Mouse (Mus musculus) MEL (cell line): Measurements from ENCODE around the gene Akap13. TPM values are rescaled to one million over a fixed set of nuclear protein-coding genes. Genes with fewer than 3 reads are reported as not detected.

Experiments used
- DNase-seq: peaks from one replicate; pipeline ENCODE4 v3.0.0; 2011; ENCODE audit warnings: low read depth, low spot score
- H3K27ac ChIP-seq: 2 replicates; pipeline ENCODE4 v1.5.1; 2012; ENCODE audit warnings: low read depth, mild to moderate bottlenecking, control low read depth, low read length, moderate library complexity; ENCODE audit not compliant: control insufficient read depth
- H3K27me3 ChIP-seq, 2 experiments: fragments of 150-350 bp in 1 of 2; sonication (generic) in 1 of 2; 2 replicates each; pipeline ENCODE4 v1.6.1; 2012; ENCODE audit warnings: low read length in 2 of 2, mild to moderate bottlenecking in 2 of 2, improper control_type of control experiment in 1 of 2, moderate library complexity in 1 of 2; ENCODE audit not compliant: insufficient read depth in 2 of 2, control insufficient read depth in 1 of 2
- H3K36me3 ChIP-seq, 2 experiments: 2 replicates each; pipeline ENCODE4 v1.6.1; 2012 to 2014; ENCODE audit warnings: low read length in 2 of 2, improper control_type of control experiment in 1 of 2, inconsistent platforms in 1 of 2, mild to moderate bottlenecking in 1 of 2; ENCODE audit not compliant: insufficient read depth in 2 of 2, control insufficient read depth in 1 of 2
- H3K4me1 ChIP-seq, 2 experiments: fragments of 150-350 bp in 1 of 2; sonication (generic) in 1 of 2; 2 replicates each; pipeline ENCODE4 v1.6.1; 2012; ENCODE audit warnings: low read length in 2 of 2, improper control_type of control experiment in 1 of 2, mild to moderate bottlenecking in 1 of 2; ENCODE audit not compliant: insufficient read depth in 2 of 2, control insufficient read depth in 1 of 2
- H3K4me3 ChIP-seq, 2 experiments: fragments of 150-350 bp in 1 of 2; sonication (generic) in 1 of 2; 2 replicates each; pipeline ENCODE4 v1.5.1; 2012; ENCODE audit warnings: low read depth in 2 of 2, low read length in 2 of 2, mild to moderate bottlenecking in 2 of 2, moderate library complexity in 2 of 2, control low read depth in 1 of 2, improper control_type of control experiment in 1 of 2; ENCODE audit not compliant: control insufficient read depth in 1 of 2, insufficient read depth in 1 of 2
- H3K79me2 ChIP-seq: 2 replicates; pipeline ENCODE4 v1.6.1; 2012; ENCODE audit warnings: mild to moderate bottlenecking, low read length, moderate library complexity; ENCODE audit not compliant: control insufficient read depth, poor library complexity, insufficient read depth
- H3K9ac ChIP-seq: 2 replicates; pipeline ENCODE4 v1.6.1; 2012; ENCODE audit warnings: low read depth, mild to moderate bottlenecking, control low read depth, low read length, moderate library complexity; ENCODE audit not compliant: control insufficient read depth, poor library complexity, severe bottlenecking
- H3K9me3 ChIP-seq: fragments of 150-350 bp; sonication (generic); replicated peaks from 2 replicates; pipeline ENCODE4 v1.6.1; 2012; ENCODE audit warnings: mild to moderate bottlenecking, low read length, improper control_type of control experiment, moderate library complexity; ENCODE audit not compliant: insufficient read depth
- CHD1 ChIP-seq: IDR thresholded peaks from 2 replicates; pipeline ENCODE4 v1.6.1; 2012; ENCODE audit warnings: low read depth, mild to moderate bottlenecking, inconsistent platforms, low read length, improper control_type of control experiment
- E2F4 ChIP-seq: IDR thresholded peaks from 2 replicates; pipeline ENCODE4 v1.6.1; 2011; ENCODE audit warnings: low read depth, low read length, improper control_type of control experiment, borderline replicate concordance
- ELF1 ChIP-seq: IDR thresholded peaks from 2 replicates; pipeline ENCODE4 v1.6.1; 2014; ENCODE audit warnings: low read depth, mild to moderate bottlenecking, inconsistent platforms, low read length, improper control_type of control experiment, moderate library complexity
- EP300 ChIP-seq, 2 experiments: IDR thresholded peaks; 2 replicates each; pipeline ENCODE4 v1.6.1; 2011; ENCODE audit warnings: improper control_type of control experiment in 2 of 2, low read length in 2 of 2, low read depth in 1 of 2, mild to moderate bottlenecking in 1 of 2
- ETS1 ChIP-seq: IDR thresholded peaks from 2 replicates; pipeline ENCODE4 v1.6.1; 2012; ENCODE audit warnings: low read depth, mild to moderate bottlenecking, inconsistent platforms, low read length, improper control_type of control experiment, moderate library complexity
- GABPA ChIP-seq: IDR thresholded peaks from 2 replicates; pipeline ENCODE4 v1.6.1; 2012; ENCODE audit warnings: low read depth, mild to moderate bottlenecking, inconsistent platforms, low read length, improper control_type of control experiment, moderate library complexity
- HCFC1 ChIP-seq: IDR thresholded peaks from 2 replicates; pipeline ENCODE4 v1.6.1; 2012; ENCODE audit warnings: low read depth, mild to moderate bottlenecking, inconsistent platforms, low read length, improper control_type of control experiment, moderate library complexity
- JUND ChIP-seq: IDR thresholded peaks from 2 replicates; pipeline ENCODE4 v1.6.1; 2011; ENCODE audit warnings: low read depth, mild to moderate bottlenecking, improper control_type of control experiment, low read length
- MAFK ChIP-seq: IDR thresholded peaks from 2 replicates; pipeline ENCODE4 v1.6.1; 2011; ENCODE audit warnings: low read depth, mild to moderate bottlenecking, low read length, improper control_type of control experiment, borderline replicate concordance
- MAX ChIP-seq: IDR thresholded peaks from 2 replicates; pipeline ENCODE4 v1.6.1; 2011; ENCODE audit warnings: low read length, improper control_type of control experiment
- MEF2A ChIP-seq: IDR thresholded peaks from 2 replicates; pipeline ENCODE4 v1.6.1; 2014; ENCODE audit warnings: low read depth, mild to moderate bottlenecking, inconsistent platforms, low read length, improper control_type of control experiment; ENCODE audit not compliant: poor library complexity, insufficient replicate concordance, severe bottlenecking; ENCODE audit errors: extremely low read depth
- MXI1 ChIP-seq: IDR thresholded peaks from 2 replicates; pipeline ENCODE4 v1.6.1; 2011; ENCODE audit warnings: mild to moderate bottlenecking, low read depth, low read length, improper control_type of control experiment
- MYB ChIP-seq: IDR thresholded peaks from 2 replicates; pipeline ENCODE4 v1.6.1; 2011; ENCODE audit warnings: mild to moderate bottlenecking, low read depth, low read length, improper control_type of control experiment
- MYC ChIP-seq: IDR thresholded peaks from 2 replicates; pipeline ENCODE4 v1.6.1; 2011; ENCODE audit warnings: low read depth, mild to moderate bottlenecking, low read length, improper control_type of control experiment, moderate library complexity
- NELFE ChIP-seq: IDR thresholded peaks from 2 replicates; pipeline ENCODE4 v1.6.1; 2011; ENCODE audit warnings: low read depth, low read length, improper control_type of control experiment
- RAD21 ChIP-seq: IDR thresholded peaks from 2 replicates; pipeline ENCODE4 v1.6.1; 2011; ENCODE audit warnings: mild to moderate bottlenecking, low read depth, low read length, improper control_type of control experiment
- RCOR1 ChIP-seq: IDR thresholded peaks from 2 replicates; pipeline ENCODE4 v1.6.1; 2012; ENCODE audit warnings: low read depth, mild to moderate bottlenecking, inconsistent platforms, low read length, improper control_type of control experiment
- SIN3A ChIP-seq: IDR thresholded peaks from 2 replicates; pipeline ENCODE4 v1.6.1; 2012; ENCODE audit warnings: low read length, improper control_type of control experiment, inconsistent platforms
- TAL1 ChIP-seq: IDR thresholded peaks from 2 replicates; pipeline ENCODE4 v1.6.1; 2012; ENCODE audit warnings: mild to moderate bottlenecking, inconsistent platforms, low read length, moderate library complexity, mixed read lengths
- TBP ChIP-seq: IDR thresholded peaks from 2 replicates; pipeline ENCODE4 v1.8.0; 2011; ENCODE audit warnings: low read depth, low read length, improper control_type of control experiment
- TCF12 ChIP-seq: IDR thresholded peaks from 2 replicates; pipeline ENCODE4 v1.6.1; 2014; ENCODE audit warnings: low read depth, mild to moderate bottlenecking, inconsistent platforms, low read length, improper control_type of control experiment, moderate library complexity
- UBTF ChIP-seq: IDR thresholded peaks from 2 replicates; pipeline ENCODE4 v1.6.1; 2012; ENCODE audit warnings: low read depth, mild to moderate bottlenecking, inconsistent platforms, low read length, improper control_type of control experiment, moderate library complexity, borderline replicate concordance; ENCODE audit not compliant: insufficient read depth
- USF2 ChIP-seq, 2 experiments: IDR thresholded peaks; 2 replicates each; pipeline ENCODE4 v1.6.1; 2011 to 2012; ENCODE audit warnings: improper control_type of control experiment in 2 of 2, low read length in 2 of 2, borderline replicate concordance in 1 of 2, inconsistent platforms in 1 of 2, low read depth in 1 of 2, mild to moderate bottlenecking in 1 of 2; ENCODE audit not compliant: insufficient read depth in 1 of 2
- ZC3H11A ChIP-seq: IDR thresholded peaks from 2 replicates; pipeline ENCODE4 v1.6.1; 2012; ENCODE audit warnings: low read depth, mild to moderate bottlenecking, inconsistent platforms, low read length, improper control_type of control experiment
- ZKSCAN1 ChIP-seq: IDR thresholded peaks from 2 replicates; pipeline ENCODE4 v1.6.1; 2012; ENCODE audit warnings: low read depth, mild to moderate bottlenecking, inconsistent platforms, low read length, improper control_type of control experiment, moderate library complexity
- ZMIZ1 ChIP-seq: IDR thresholded peaks from 2 replicates; pipeline ENCODE4 v1.6.1; 2012; ENCODE audit warnings: low read depth, mild to moderate bottlenecking, inconsistent platforms, low read length, improper control_type of control experiment, moderate library complexity
- ZNF384 ChIP-seq: IDR thresholded peaks from 2 replicates; pipeline ENCODE4 v1.6.1; 2012; ENCODE audit warnings: low read depth, mild to moderate bottlenecking, inconsistent platforms, low read length, improper control_type of control experiment
- polyA plus RNA-seq, 2 experiments: library from polyadenylated mRNA; stranded (reverse) in 1 of 2; unstranded in 1 of 2; fragments of >175 nt in 1 of 2; fragments of >200 nt in 1 of 2; gene quantifications; 2 replicates each; pipeline versions ENCODE4 v1.2.1 to v1.2.4; 2012; ENCODE audit warnings: low replicate concordance in 2 of 2, low read depth in 1 of 2; ENCODE audit not compliant: insufficient read length in 2 of 2, insufficient read depth in 1 of 2, missing spikeins in 1 of 2
- total RNA-seq: library from RNA; depleted of rRNA; stranded (reverse); fragments of 300-350 nt; gene quantifications from 2 replicates; pipeline ENCODE4 v1.2.3, GENCODE M21; 2012

Gene Akap13
- total and polyA plus RNA-seq, 3 experiments = 4.1 to 4.5 TPM; not detected in 1

- Histone ChIP-seq H3K27ac (no peak overlapping the region), H3K9ac (no peak overlapping the region)
- no peak for TF ChIP-seq MAFK
- TF ChIP-seq ETS1 = no peak
- no peak for TF ChIP-seq HCFC1
- TF ChIP-seq MXI1 = no peak
- TF ChIP-seq TAL1 = no peak
- no peak for TF ChIP-seq TBP
- TF ChIP-seq EP300 (IDR thresholded peaks at IDR 0.05; ENCODE audit: low read depth in 1 of 2, low read length in 2 of 2) = no peak
- TF ChIP-seq RAD21 = no peak
- no peak for TF ChIP-seq MAX
- no peak for TF ChIP-seq NELFE
- no peak for TF ChIP-seq MEF2A
- no peak for TF ChIP-seq ZMIZ1
- TF ChIP-seq ZNF384 = no peak
- TF ChIP-seq GABPA = no peak
- TF ChIP-seq, all 39 proteins: peak for 0
- Histone ChIP-seq H3K4me3 (no peak overlapping the region), H3K4me1 (no peaks in the 10 kb centered on the region), H3K27me3 (no peaks in the 10 kb centered on the region), H3K9me3 (no peaks in the 10 kb centered on the region), H3K79me2 (no peaks in the 10 kb centered on the region), H3K36me3 (no peaks in the 10 kb centered on the region)
- DNase-seq = no peak
Observed at GRCm38 (mm10) chr7:75801621-75802358, 346.5 kb downstream of the Akap13 start.

- H3K4me3 ChIP-seq = no peak overlapping the region
- no peaks in the 10 kb centered on the region for H3K27me3 ChIP-seq
- no peak for DNase-seq
- H3K9me3 ChIP-seq = no peaks in the 10 kb centered on the region
- H3K36me3 ChIP-seq = no peaks in the 10 kb centered on the region
- no peaks in the 10 kb centered on the region for H3K79me2 ChIP-seq
- no peak overlapping the region for H3K9ac ChIP-seq
- TF ChIP-seq TCF12 (no peak), ELF1 (no peak), CHD1 (no peak), ZMIZ1 (no peak), USF2 (IDR thresholded peaks at IDR 0.05; ENCODE audit: borderline replicate concordance in 1 of 2, insufficient read depth in 1 of 2, low read depth in 1 of 2, low read length in 2 of 2) (no peak), E2F4 (no peak), JUND (no peak), ZKSCAN1 (no peak), SIN3A (no peak), ZNF384 (no peak), ZC3H11A (no peak), RCOR1 (no peak), MYB (no peak), HCFC1 (no peak), MYC (no peak), UBTF (no peak), MEF2A (no peak), ETS1 (no peak), RAD21 (no peak)
- TF ChIP-seq, all 39 proteins: peak for 0
- Histone ChIP-seq H3K4me1 (no peaks in the 10 kb centered on the region), H3K27ac (no peak overlapping the region)
Observed at GRCm38 (mm10) chr7:75802887-75803286, 347.6 kb downstream of the Akap13 start.
